Mouse (Mus musculus) CH12.LX (cell line): ENCODE data around the gene Cd248.

Experiments used
- CTCF ChIP-seq, 2 experiments: IDR thresholded peaks in 1 of 2; conservative IDR thresholded peaks in 1 of 2; 2 replicates each; pipeline ENCODE4 v1.5.1; 2011 to 2012; ENCODE audit warnings: low read depth in 2 of 2, low read length in 2 of 2, improper control_type of control experiment in 1 of 2, inconsistent platforms in 1 of 2, mild to moderate bottlenecking in 1 of 2, moderate library complexity in 1 of 2
- EP300 ChIP-seq: IDR thresholded peaks from 2 replicates; pipeline ENCODE4 v1.6.1; 2011; ENCODE audit warnings: low read length, improper control_type of control experiment
- GABPA ChIP-seq: IDR thresholded peaks from 2 replicates; pipeline ENCODE4 v1.6.1; 2012; ENCODE audit warnings: low read depth, low read length, improper control_type of control experiment, inconsistent platforms; ENCODE audit not compliant: insufficient replicate concordance
- POLR2A ChIP-seq: IDR thresholded peaks from 2 replicates; pipeline ENCODE4 v1.6.1; 2011; ENCODE audit warnings: low read depth, mild to moderate bottlenecking, improper control_type of control experiment, low read length
- RAD21 ChIP-seq: IDR thresholded peaks from 2 replicates; pipeline ENCODE4 v1.6.1; 2011; ENCODE audit warnings: low read depth, mild to moderate bottlenecking, low read length, improper control_type of control experiment, moderate library complexity

GRCm38 (mm10) chr19:5041588-5041987 is 26.3 kb upstream of the Cd248 start:
- TF ChIP-seq GABPA (no peak), EP300 (no peak), CTCF (conservative IDR thresholded peaks at IDR 0.05 in 1 of 2, IDR thresholded peaks at IDR 0.05 in 1 of 2; ENCODE audit: low read depth in 2 of 2, low read length in 2 of 2) (no peak), RAD21 (no peak), POLR2A (no peak)
